ENCODE assay signal across 1 mouse cellular context in genomic region chr7:101059188-101059587, GRCm38 (mm10).
A peak's percentile ranks its signal among the peaks of the same experiment; 100 is the strongest.
TF ChIP-seq lines count a peak whose summit lies in the region.

No protein-coding gene starts in this region.

TF ChIP-seq in CH12.LX, 34 proteins besides CTCF, POLR2A, EP300 and RAD21 (continued from another document):
- no peak for TF ChIP-seq UBTF (IDR thresholded peaks at IDR 0.05; ENCODE audit: low read depth, low read length)
- peak; percentile 53; the same call in 1 of the 2 replicates for TF ChIP-seq TCF12 (IDR thresholded peaks at IDR 0.05; ENCODE audit: low read depth, low read length)
- peak; percentile 57 for TF ChIP-seq ZNF384 (IDR thresholded peaks at IDR 0.05; ENCODE audit: low read depth, low read length)
- TF ChIP-seq JUND (conservative IDR thresholded peaks at IDR 0.05; ENCODE audit: low read depth, low read length) = peak; percentile 54
- 0 out of 2 replicates have a peak, but pooled peaks have one; percentile 61 for TF ChIP-seq SIN3A (IDR thresholded peaks at IDR 0.05; ENCODE audit: low read length)
- TF ChIP-seq USF2 (conservative IDR thresholded peaks at IDR 0.05; ENCODE audit: low read depth, low read length) = no peak
- 0 out of 2 replicates have a peak, but pooled peaks have one; percentile 57 for TF ChIP-seq KAT2A (IDR thresholded peaks at IDR 0.05; ENCODE audit: insufficient replicate concordance, low read length)
- TF ChIP-seq CHD2 (IDR thresholded peaks at IDR 0.05; ENCODE audit: low read length) = peak; percentile 68
- TF ChIP-seq ZMIZ1 (IDR thresholded peaks at IDR 0.05; ENCODE audit: low read depth, low read length) = peak; percentile 46; the same call in 1 of the 2 replicates
- TF ChIP-seq ZC3H11A (IDR thresholded peaks at IDR 0.05; ENCODE audit: low read depth, low read length) = no peak
- TF ChIP-seq MAFK (IDR thresholded peaks at IDR 0.05; ENCODE audit: insufficient replicate concordance, low read length) = peak; percentile 64
- TF ChIP-seq BHLHE40 (IDR thresholded peaks at IDR 0.05; ENCODE audit: low read depth, low read length) = peak; percentile 83
- peak; percentile 85 for TF ChIP-seq MAZ (IDR thresholded peaks at IDR 0.05; ENCODE audit: low read depth, low read length)
